Comparison of ENCODE assay signal across 26 mouse cellular contexts in the genomic region with DNA sequence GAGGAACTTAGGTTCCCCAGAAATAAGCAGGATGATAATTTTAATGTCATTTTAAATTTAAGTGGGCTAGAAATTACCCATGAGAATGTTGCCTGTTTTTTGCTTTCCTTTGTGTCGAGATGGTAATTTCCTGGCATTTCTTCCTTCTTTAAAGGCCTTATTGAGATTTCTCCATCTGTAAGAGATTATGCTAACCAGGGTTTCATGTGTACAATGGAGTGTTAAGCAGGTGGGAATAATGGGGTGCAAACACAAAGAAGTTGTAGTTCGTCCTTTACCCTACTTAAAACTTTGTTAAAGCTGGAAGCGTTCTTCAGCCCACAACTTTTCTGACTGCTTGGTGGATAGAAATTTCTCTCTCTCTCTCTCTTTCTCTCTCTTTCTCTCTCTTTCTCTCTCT.
"Had no signal": no experiment of that assay in that cellular context is flagged by ENCODE, and none has a peak within 500 bp of the region (broad histone marks: within the 10 kb centered on the region; RNA-seq: fewer than 3 reads in every experiment).

No protein-coding gene starts in this region.

- H3K4me3 ChIP-seq: gastrocnemius, adult 2 months; heart, adult 2 months; heart, embryonic 13.5 days; heart, embryonic 15.5 days; hindbrain, embryonic 13.5 days; hindbrain, embryonic 15.5 days; limb, embryonic 12.5 days; liver, embryonic 13.5 days; liver, embryonic 15.5 days had no signal

- ATAC-seq: hindbrain, postnatal 0 days; intestine, embryonic 16.5 days had no signal

- H3K4me2 ChIP-seq: heart, embryonic 11.5 days; heart, embryonic 13.5 days; heart, embryonic 15.5 days; hindbrain, embryonic 13.5 days; hindbrain, embryonic 15.5 days; limb, embryonic 12.5 days; liver, embryonic 11.5 days; liver, embryonic 13.5 days; liver, embryonic 15.5 days had no signal

- H3K36me3 ChIP-seq: heart, embryonic 13.5 days; heart, embryonic 15.5 days; hindbrain, embryonic 13.5 days; hindbrain, embryonic 15.5 days; limb, embryonic 12.5 days; liver, embryonic 13.5 days; liver, embryonic 15.5 days had no signal

- H3K27ac ChIP-seq: gastrocnemius, adult 2 months; heart, adult 2 months; heart, embryonic 13.5 days; heart, embryonic 15.5 days; hindbrain, embryonic 13.5 days; hindbrain, embryonic 15.5 days; hindbrain, postnatal 0 days; limb, embryonic 12.5 days; liver, embryonic 13.5 days; liver, embryonic 15.5 days had no signal

- H3K4me1 ChIP-seq: heart, embryonic 13.5 days; heart, embryonic 15.5 days; hindbrain, embryonic 15.5 days; limb, embryonic 12.5 days; liver, embryonic 13.5 days; liver, embryonic 15.5 days had no signal

- DNase-seq: gastrocnemius, adult 2 months; gastrocnemius, postnatal 10 days; gastrocnemius, postnatal 25 days; heart, adult 2 months; heart, postnatal 14 days; heart, postnatal 36 days; kidney, adult 11 months; kidney, adult 8-10 months; kidney, postnatal 10 days; kidney, postnatal 25 days; kidney, postnatal 4 days; layer of hippocampus, adult 9-11 months; layer of hippocampus, postnatal 36 days; left cerebral cortex, postnatal 4 days; liver; liver, embryonic 13.5 days had no signal

- H3K9me3 ChIP-seq: heart, embryonic 13.5 days; heart, embryonic 15.5 days; hindbrain, embryonic 15.5 days; liver, embryonic 13.5 days; liver, embryonic 15.5 days had no signal

- H3K27me3 ChIP-seq: heart, embryonic 15.5 days; hindbrain, embryonic 13.5 days; hindbrain, embryonic 15.5 days; liver, embryonic 13.5 days; liver, embryonic 15.5 days had no signal

- H3K9ac ChIP-seq: heart, embryonic 13.5 days; heart, embryonic 15.5 days; hindbrain, embryonic 13.5 days; hindbrain, embryonic 15.5 days; limb, embryonic 12.5 days; liver, embryonic 13.5 days; liver, embryonic 15.5 days had no signal
